Mouse (Mus musculus) colon, adult 2 months (tissue): Measurements from ENCODE around the gene Nupr1. TPM values are rescaled to one million over a fixed set of nuclear protein-coding genes. Genes with fewer than 3 reads are reported as not detected.

Source experiments
- polyA plus RNA-seq: library from polyadenylated mRNA; depleted of rRNA; stranded (reverse); fragments of >200 nt; gene quantifications from 2 replicates; pipeline ENCODE4 v1.2.3, GENCODE M21; 2012; rRNA removed

The Nupr1 gene
- polyA plus RNA-seq: 137 and 141 TPM in 2 replicates

DNA sequence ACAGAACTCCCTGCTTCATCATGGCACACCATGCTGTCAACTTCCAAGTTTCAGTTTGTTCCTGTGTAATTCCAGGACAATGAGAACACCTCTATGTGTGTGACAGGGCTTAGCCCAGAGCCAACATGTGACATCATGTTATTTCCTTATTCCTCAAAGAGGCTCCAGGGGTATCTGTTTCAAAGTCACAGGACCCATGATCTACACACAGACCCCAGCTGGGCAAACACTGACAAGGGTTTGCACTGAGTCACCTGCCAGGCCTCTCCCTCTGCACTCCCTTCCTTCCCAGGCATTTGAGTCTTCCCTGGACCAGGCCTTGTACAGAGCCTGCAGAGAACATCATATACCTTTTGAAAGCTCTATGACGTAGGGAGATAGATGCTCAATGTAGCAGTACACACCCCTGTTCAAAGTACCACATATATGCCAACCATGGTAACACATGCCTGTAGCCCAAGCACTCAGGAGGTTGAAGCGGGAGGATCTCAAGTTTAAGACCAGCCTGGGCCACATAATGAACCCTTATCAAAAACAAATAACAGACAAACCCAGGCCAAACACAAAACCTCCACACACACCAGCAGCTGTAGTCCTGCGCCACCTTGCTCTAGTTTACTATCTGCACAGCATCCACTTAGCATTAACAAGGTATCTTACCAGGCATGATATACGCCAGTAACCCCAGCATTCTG, at the start of gene Nupr1:
Nupr1 (minus strand) TSS at position 38 of the 695 bp plus-strand sequence.

DNA sequence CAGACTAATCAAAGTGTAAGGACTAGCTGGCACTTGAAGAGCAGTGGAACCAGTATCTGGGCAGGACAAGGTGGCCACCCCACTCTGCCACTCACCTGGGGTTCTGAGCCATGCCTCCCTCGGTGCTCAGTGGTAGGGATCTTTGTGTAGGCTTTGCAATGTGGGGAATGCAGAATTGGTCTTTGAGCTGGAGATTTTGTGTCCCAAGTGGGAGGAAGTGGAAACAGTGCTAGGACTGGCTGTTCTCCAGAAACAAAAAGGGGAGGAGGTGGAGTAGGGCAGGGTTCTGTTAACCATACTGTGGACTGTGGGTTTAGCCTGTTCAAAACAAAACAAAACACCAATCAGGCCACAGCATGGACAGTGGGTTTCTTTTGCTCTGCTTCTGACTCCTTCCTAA, 45.5 kb upstream of the Nupr1 start, which contains the start of gene Sult1a1:
Sult1a1 (minus strand) TSS at position 226 of the 400 bp plus-strand sequence.

DNA sequence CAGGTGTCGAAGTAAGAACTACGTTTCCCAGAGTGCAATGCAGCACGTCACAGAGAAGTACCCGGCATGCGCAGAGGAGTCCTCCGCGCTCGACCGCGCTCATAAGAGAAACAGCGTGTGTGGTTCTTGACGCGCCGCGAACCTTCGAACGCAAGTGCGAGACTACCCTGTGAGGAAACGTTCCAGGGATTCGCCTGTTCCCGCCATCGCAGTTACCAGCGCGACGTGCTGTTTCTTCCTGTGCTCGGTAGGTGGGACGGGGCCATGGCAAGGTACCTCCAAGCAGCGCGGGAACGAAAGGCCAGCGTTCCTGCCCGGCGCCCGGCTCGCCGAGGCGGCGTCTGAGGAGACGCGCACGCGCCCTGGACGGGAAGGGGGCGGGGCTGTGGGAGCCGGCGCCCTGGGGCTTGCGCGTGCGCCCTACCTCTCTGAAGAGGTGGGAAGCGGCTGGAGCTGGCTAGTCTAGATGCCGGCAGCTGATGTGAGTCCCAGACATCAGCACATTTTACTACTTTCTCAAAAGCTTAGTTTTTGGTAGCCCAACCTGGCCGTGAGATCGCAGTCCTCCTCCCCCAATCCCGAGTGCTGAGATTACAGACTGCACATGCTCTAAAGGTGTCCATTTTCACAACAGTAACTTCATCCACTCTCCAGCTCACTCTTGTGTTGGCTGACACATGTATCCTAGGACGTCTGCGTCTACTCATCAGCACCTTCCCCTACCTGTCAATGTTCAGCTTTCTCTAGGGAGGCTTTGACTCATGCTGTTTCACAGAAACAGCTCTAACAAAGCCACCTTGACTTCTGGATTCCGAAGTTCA, 18.8 kb upstream of the Nupr1 start, which contains the start of gene Sgf29:
Sgf29 (plus strand) TSS at position 79 of the 821 bp plus-strand sequence.

DNA sequence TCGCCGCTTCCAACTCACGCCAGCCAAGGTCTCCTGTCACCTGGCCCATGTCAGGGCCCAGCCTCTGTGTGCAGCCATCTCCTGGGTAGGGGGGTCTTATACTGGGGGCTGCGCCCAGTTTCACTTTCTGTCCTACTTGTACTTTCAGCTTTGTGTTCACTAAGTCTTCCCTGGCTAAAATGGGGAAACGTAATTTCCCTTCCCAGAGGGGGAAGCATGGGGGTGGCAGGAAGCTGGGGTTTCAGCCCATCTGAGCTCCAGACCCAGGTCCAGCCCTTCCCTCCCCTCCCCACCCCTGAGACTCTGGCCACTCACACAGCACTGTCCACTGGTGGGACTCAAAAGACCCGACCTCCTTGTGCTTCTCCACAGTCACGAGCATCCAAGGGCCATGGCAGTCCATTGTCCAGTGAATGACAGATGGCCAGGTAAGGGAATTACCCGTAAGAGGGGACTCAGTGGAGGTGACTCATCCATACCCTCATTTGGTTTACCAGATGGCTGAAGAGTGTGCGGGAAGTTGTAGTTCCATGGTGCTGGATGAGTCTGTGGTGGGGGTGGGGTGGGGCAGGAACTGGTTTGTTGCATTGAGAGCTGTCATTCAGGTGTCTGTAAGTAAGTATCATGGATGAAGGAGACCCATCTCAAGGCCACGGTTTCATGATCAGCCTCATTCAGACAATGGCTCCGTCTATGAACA, 35.6 kb downstream of the Nupr1 start, which contains the start of gene Il27:
Il27 (minus strand) TSS at position 80 of the 700 bp plus-strand sequence.

DNA sequence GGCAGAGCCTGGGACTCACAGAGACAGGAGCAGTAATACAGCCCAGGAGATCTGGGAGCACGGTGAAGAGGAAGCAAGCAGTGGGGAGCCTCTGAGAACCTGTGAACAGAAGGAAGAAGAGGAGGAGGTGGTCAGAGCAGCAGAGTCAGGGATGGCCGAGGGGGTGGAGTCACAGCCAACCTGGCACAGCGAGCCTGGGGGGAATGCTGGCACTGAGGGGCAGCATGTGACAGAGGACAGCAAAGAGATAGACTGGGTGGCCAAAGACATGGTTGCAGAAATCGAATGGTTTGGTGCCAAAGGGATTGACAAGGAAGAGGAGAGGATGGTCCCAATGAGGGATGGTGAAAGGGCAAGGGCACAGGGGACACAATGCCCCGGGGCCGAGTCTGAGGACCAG, 44.9 kb downstream of the Nupr1 start, which contains the start of gene Cln3:
Cln3 (minus strand) TSS at position 101 of the 400 bp plus-strand sequence.

DNA sequence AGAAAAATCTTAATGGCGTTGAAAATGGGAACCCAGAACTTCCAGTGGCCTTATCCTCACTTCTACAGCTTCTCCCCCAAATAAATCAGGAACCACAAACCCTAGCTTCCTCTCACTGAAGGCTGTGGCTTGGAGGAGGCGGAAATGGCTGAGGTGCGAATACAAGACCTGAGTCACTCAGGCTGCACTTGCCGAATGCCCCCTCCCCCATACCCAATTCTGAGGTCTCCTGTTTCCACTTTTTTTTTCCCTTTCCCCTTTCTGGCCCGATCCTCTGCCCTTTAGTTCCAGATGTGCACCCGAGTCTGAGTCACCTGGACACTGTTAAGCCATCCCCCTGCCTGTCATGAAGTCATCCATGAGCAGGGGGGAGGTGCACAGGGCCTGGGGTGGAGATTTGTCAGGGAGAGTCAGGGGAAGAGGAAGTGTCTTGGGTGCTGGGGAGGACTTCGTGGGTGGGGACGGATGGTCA, 46.1 kb downstream of the Nupr1 start, which contains the start of gene Apobr:
Apobr (plus strand) TSS at position 437 of the 472 bp plus-strand sequence.

Other genes with a start within 250 kb of the Nupr1 start
- gene Nfatc2ip, start 234.1 kb downstream of the Nupr1 start, polyA plus RNA-seq: 4.3 and 5.7 TPM in 2 replicates
- gene Cd19, start 216.0 kb downstream of the Nupr1 start, polyA plus RNA-seq: 3.8 and 5.0 TPM in 2 replicates
- gene Rabep2, start 202.1 kb downstream of the Nupr1 start, polyA plus RNA-seq: 35.6 and 37.0 TPM in 2 replicates
- gene Atp2a1, start 167.8 kb downstream of the Nupr1 start, polyA plus RNA-seq: 0.32 TPM in 1 of 2 replicates, not detected in the other
- 60.3 and 67.9 TPM in 2 replicates for gene Sh2b1, start 155.4 kb downstream of the Nupr1 start, polyA plus RNA-seq
- 145 and 155 TPM in 2 replicates for gene Tufm, start 143.5 kb downstream of the Nupr1 start, polyA plus RNA-seq
- gene Atxn2l, start 127.4 kb downstream of the Nupr1 start, polyA plus RNA-seq: 213 and 246 TPM in 2 replicates
- gene Eif3c, start 64.5 kb downstream of the Nupr1 start, polyA plus RNA-seq: 88.8 and 109 TPM in 2 replicates
- 2.0 and 2.6 TPM in 2 replicates for gene Apobr, start 45.9 kb downstream of the Nupr1 start, polyA plus RNA-seq
- 87.2 and 116 TPM in 2 replicates for gene Cln3, start 45.0 kb downstream of the Nupr1 start, polyA plus RNA-seq
- gene Il27, start 35.9 kb downstream of the Nupr1 start, polyA plus RNA-seq: 0.15 TPM in 1 of 2 replicates, not detected in the other
- gene Sgf29, start 18.4 kb upstream of the Nupr1 start, polyA plus RNA-seq: 61.1 and 76.7 TPM in 2 replicates
- gene Sult1a1, start 45.6 kb upstream of the Nupr1 start, polyA plus RNA-seq: 267 and 274 TPM in 2 replicates
- gene Bola2, start 64.5 kb upstream of the Nupr1 start, polyA plus RNA-seq: 64.6 and 66.5 TPM in 2 replicates
- gene Slx1b, start 64.9 kb upstream of the Nupr1 start, polyA plus RNA-seq: 36.8 and 37.9 TPM in 2 replicates
- 84.8 and 89.6 TPM in 2 replicates for gene Coro1a, start 76.9 kb upstream of the Nupr1 start, polyA plus RNA-seq
- 651 and 659 TPM in 2 replicates for gene Mapk3, start 128.7 kb upstream of the Nupr1 start, polyA plus RNA-seq
- 9.4 and 26.3 TPM in 2 replicates for gene Gdpd3, start 135.5 kb upstream of the Nupr1 start, polyA plus RNA-seq
- gene Ypel3, start 146.1 kb upstream of the Nupr1 start, polyA plus RNA-seq: 414 and 445 TPM in 2 replicates
- gene Tbx6, start 150.6 kb upstream of the Nupr1 start, polyA plus RNA-seq: 4.6 and 5.0 TPM in 2 replicates
- gene Ppp4c, start 161.6 kb upstream of the Nupr1 start, polyA plus RNA-seq: 190 and 210 TPM in 2 replicates
- gene Fam57b, start 166.8 kb upstream of the Nupr1 start, polyA plus RNA-seq: 2.6 and 3.6 TPM in 2 replicates
- gene 4930451I11Rik, start 200.8 kb upstream of the Nupr1 start, polyA plus RNA-seq: not detected in 2 replicates
- gene Doc2a, start 216.6 kb upstream of the Nupr1 start, polyA plus RNA-seq: not detected in 2 replicates
- gene Hirip3, start 231.1 kb upstream of the Nupr1 start, polyA plus RNA-seq: 6.8 and 9.7 TPM in 2 replicates
- 53.1 and 56.0 TPM in 2 replicates for gene Ino80e, start 231.5 kb upstream of the Nupr1 start, polyA plus RNA-seq